Mouse (Mus musculus) E14TG2a.4 (cell line): ENCODE data around the gene Calm4.

Experiments used
- CTCF ChIP-seq: conservative IDR thresholded peaks from 2 replicates; pipeline ENCODE4 v1.5.1; 2014; ENCODE audit warnings: low read length
- NANOG ChIP-seq: IDR thresholded peaks from 2 replicates; pipeline ENCODE4 v1.6.1; 2014; ENCODE audit warnings: borderline replicate concordance, low read length, mixed read lengths

DNA sequence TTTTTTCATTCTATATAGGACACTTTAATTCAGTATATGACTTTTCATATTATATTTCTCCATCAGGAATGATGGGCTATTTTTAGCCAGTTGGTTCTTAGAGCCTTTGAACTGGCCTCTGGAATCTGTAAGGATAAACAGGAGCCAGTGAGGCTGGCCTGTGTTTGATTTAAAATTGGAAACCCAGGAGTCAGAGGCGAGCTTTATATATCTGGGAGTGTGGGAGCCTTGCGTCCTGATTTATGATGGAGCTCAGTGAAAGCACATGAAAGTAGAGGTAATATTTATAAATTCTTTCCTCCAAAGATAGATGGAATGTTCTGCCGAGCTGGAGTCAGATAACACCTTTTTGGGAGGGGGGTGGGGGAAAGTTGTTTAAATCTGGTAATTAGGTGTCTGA is 38.2 kb upstream of the Calm4 start:
- TF ChIP-seq CTCF: no peak
- TF ChIP-seq NANOG: no peak
